Mouse (Mus musculus) cerebellum, adult 2 months (tissue): ENCODE measurements around the gene Fam13c. TPM values are rescaled to one million over a fixed set of nuclear protein-coding genes. Genes with fewer than 3 reads are reported as not detected.

ENCODE experiments used
- DNase-seq, 2 experiments: peaks; one replicate each; pipeline ENCODE4 v3.0.0; 2021
- H3K27ac ChIP-seq: fragments of 200-500 bp; 2 replicates; pipeline ENCODE4 v1.5.1; 2012; ENCODE audit warnings: low read length, control low read depth, inconsistent platforms; ENCODE audit not compliant: insufficient read depth
- H3K27me3 ChIP-seq: fragments of 200-500 bp; 2 replicates; pipeline ENCODE4 v1.6.1; 2012; ENCODE audit warnings: inconsistent platforms, mild to moderate bottlenecking, low read length, moderate library complexity; ENCODE audit not compliant: control insufficient read depth, insufficient read depth
- H3K4me1 ChIP-seq: fragments of 200-500 bp; 2 replicates; pipeline ENCODE4 v1.6.1; 2011; ENCODE audit warnings: low read length; ENCODE audit not compliant: control insufficient read depth, insufficient read depth
- H3K4me3 ChIP-seq: fragments of 200-500 bp; replicated peaks from 2 replicates; pipeline ENCODE3; 2011; ENCODE audit warnings: mild to moderate bottlenecking, low read depth, low read length, control low read depth; ENCODE audit not compliant: insufficient read depth
- CTCF ChIP-seq: fragments of 200-500 bp; IDR thresholded peaks from 2 replicates; pipeline ENCODE4 v1.5.1; 2011; ENCODE audit warnings: low read depth, mild to moderate bottlenecking, control low read depth, low read length, moderate library complexity, borderline replicate concordance; ENCODE audit not compliant: insufficient read depth
- POLR2A ChIP-seq: fragments of 200-500 bp; IDR thresholded peaks from 2 replicates; pipeline ENCODE4 v1.6.1; 2011; ENCODE audit warnings: low read length, control low read depth, borderline replicate concordance; ENCODE audit not compliant: insufficient read depth
- WGBS: fragments of 180-500 bp; shearing (Covaris S2); methylation state at CpG from one replicate; pipeline ENCODE4 v1.1.7; 2018; 5-methylcytosine and 5-hydroxymethylcytosine counted together
- polyA plus RNA-seq: library from polyadenylated mRNA; depleted of rRNA; stranded (reverse); fragments of >200 nt; gene quantifications from 2 replicates; pipeline ENCODE4 v1.2.3, GENCODE M21; 2012; rRNA removed

Fam13c gene
- polyA plus RNA-seq, 1 experiment = 22.3 TPM

DNA sequence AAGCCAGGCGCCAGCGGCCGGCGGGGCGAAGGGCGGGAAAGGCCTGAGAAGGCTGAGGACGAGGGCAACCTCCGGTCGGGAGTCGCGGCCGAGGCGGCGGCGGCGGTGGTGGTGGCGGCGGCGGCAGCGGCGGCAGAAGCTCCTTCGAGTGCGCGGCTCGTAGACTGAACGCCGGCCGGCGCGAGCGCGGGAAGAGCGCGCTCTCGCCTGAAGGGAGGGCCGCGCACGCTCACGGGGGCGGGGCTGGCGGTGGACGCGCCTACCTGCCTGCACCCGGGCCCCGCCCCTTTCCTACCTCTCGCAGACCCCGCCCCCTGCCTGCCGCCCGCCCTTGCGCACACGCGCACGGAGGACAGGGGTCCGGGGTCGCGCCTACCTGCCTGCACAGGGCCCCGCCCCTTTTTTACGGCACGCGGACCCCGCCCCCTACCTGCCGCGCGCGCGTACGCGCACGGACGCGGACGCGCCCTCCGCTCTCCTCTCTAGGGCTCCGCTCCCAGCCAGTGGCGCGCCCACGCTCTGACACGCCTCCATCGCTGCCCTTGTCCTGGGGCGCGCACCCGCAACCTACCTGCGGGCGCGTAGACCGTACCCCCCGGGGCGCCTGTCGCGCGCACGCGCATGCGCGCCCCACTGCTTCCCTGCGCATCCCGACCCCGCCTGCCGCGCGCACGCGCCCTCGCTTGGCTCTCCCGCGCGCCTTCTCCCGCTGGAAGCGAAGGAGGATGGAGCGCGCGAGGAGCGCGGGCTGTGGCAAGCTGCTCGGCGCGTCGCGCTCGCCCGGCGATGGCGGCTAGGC is 159.0 kb downstream of the Fam13c start:
- H3K27ac ChIP-seq = peak overlapping the region; percentile 94
- peak; percentile 96 to 98 for DNase-seq

DNA sequence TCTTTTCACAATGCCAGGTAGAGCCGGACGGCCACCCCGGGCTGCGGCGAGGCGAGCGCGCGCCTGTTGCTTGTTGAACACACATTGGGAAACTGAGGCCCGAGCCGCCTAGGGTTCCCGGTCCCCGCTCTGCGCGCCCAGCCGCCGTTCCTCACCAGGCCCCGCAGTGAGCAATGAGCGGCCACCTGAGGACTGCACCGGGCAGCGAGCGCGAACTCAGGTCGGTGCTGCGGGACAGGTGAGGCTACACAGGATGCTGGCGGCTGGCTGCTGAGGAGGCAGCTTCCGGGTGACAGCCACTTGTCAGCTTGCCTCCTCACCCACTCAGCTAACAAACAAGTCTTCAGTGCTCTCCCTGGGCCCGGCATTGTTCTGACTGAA is 159.6 kb downstream of the Fam13c start:
- Histone ChIP-seq H3K4me3 (peak overlapping the region; percentile 73), H3K4me1 (peaks cover 4% of the 10 kb centered on the region; the same call in 1 of the 2 replicates), H3K27me3 (no peaks in the 10 kb centered on the region), H3K27ac (peak overlapping the region; percentile 60)
- WGBS = under 1% methylated on average over 28 of the region's 28 CpGs
- no peak for TF ChIP-seq CTCF
- TF ChIP-seq POLR2A = no peak
- no peak for DNase-seq

More for the DNA sequence above, 159.0 kb downstream of the Fam13c start:
- TF ChIP-seq POLR2A (peak; percentile 80), CTCF (no peak)
- Histone ChIP-seq H3K27me3 (no peaks in the 10 kb centered on the region), H3K4me3 (peak overlapping the region; percentile 88), H3K4me1 (peaks cover 4% of the 10 kb centered on the region; the same call in 1 of the 2 replicates)
- WGBS = under 1% methylated on average over 124 of the region's 124 CpGs

Other genes starting within 250 kb of the Fam13c start
- gene Mrln, start 235.8 kb upstream of the Fam13c start, polyA plus RNA-seq = 13.1 and 16.3 TPM in 2 replicates
- gene Slc16a9, start 195.4 kb upstream of the Fam13c start, polyA plus RNA-seq = 3.7 and 4.5 TPM in 2 replicates
- gene Phyhipl, start 215.5 kb downstream of the Fam13c start, polyA plus RNA-seq = 196 and 224 TPM in 2 replicates